Mouse (Mus musculus) stomach, embryonic 15.5 days (tissue): ENCODE results near the gene Zfp106. TPM values are rescaled to one million over a fixed set of nuclear protein-coding genes. Genes with fewer than 3 reads are reported as not detected.
A peak's percentile ranks its signal among the peaks of the same experiment; 100 is the strongest.

Source experiments
- ATAC-seq: fragments of 200-750 bp; cut with Nextera tagmentation; 2 replicates; pipeline ENCODE4 v1.8.0; 2017; ENCODE audit warnings: low read depth, moderate number of reproducible peaks, moderate TSS enrichment; ENCODE audit not compliant: insufficient read depth, low FRiP score
- H3K27ac ChIP-seq: fragments of 300-500 bp; sonication (generic); 2 replicates; pipeline ENCODE4 v1.5.1; 2015; ENCODE audit warnings: mild to moderate bottlenecking, inconsistent platforms
- H3K27me3 ChIP-seq: fragments of 300-500 bp; sonication (generic); replicated peaks from 2 replicates; pipeline ENCODE4 v1.6.1; 2015; ENCODE audit warnings: inconsistent platforms
- H3K36me3 ChIP-seq: fragments of 300-500 bp; sonication (generic); 2 replicates; pipeline ENCODE4 v1.6.1; 2015; ENCODE audit warnings: inconsistent platforms
- H3K4me1 ChIP-seq: fragments of 300-500 bp; sonication (generic); 2 replicates; pipeline ENCODE4 v1.6.1; 2015; ENCODE audit warnings: inconsistent platforms
- H3K4me2 ChIP-seq: fragments of 300-500 bp; sonication (generic); 2 replicates; pipeline ENCODE4 v1.6.1; 2015; ENCODE audit warnings: mild to moderate bottlenecking, inconsistent platforms
- H3K4me3 ChIP-seq: fragments of 300-500 bp; sonication (generic); replicated peaks from 2 replicates; pipeline ENCODE4 v1.5.1; 2015; ENCODE audit warnings: inconsistent platforms
- H3K9ac ChIP-seq: fragments of 300-500 bp; sonication (generic); 2 replicates; pipeline ENCODE4 v1.6.1; 2015; ENCODE audit warnings: inconsistent platforms
- H3K9me3 ChIP-seq: fragments of 300-500 bp; sonication (generic); 2 replicates; pipeline ENCODE4 v1.6.1; 2016; ENCODE audit warnings: inconsistent platforms
- WGBS: fragments of 180-500 bp; shearing (Covaris S2); methylation state at CpG from one replicate; pipeline ENCODE4 v1.1.7; 2015; 5-methylcytosine and 5-hydroxymethylcytosine counted together
- polyA plus RNA-seq: library from polyadenylated mRNA; unstranded; fragments of >200 nt; fragmentation: Nextera tagmentation; extraction: Ambion mirVana; gene quantifications from 2 replicates; pipeline ENCODE4 v1.2.1, GENCODE M21; 2015

The Zfp106 gene
- polyA plus RNA-seq: 48.0 and 48.1 TPM in 2 replicates

DNA sequence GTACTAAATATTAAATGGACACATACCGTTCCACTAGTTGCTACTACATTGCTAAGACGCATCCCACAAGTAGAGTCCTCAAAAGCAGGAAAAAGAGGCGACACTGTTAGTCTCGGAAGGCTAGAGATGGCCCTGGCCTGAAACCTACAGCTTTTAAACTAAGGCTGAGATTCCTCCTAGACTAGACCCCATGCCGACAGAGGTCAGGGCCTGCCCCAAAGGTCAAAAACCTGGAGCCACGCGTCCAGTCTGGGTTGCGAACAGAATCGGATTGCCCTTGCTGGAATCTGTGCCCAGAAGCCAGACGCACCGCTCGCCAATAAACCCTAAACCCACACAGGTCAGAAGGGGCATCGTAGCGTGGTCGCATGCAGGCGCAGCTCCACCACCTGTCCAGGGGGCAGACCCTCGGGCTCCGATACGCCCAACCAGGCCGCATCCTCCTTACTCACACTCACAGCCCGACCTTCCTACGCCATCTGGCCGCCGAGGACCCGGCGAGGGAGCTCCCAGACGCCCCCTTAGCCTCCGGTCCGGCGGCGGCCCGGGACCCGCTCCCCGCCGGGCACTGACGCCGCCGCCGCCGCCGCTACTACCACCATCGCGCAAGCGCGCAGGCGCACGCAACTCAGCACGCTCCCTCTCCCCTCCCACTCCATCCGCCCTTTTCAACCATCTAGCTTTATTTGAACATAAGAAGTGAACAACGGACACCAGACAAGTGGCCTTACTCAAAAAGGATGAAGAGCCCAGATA lies at the start of gene Zfp106:
Zfp106 (minus strand) TSS at position 609 of the 756 bp plus-strand sequence.
- H3K4me1 ChIP-seq: peaks cover 6% of the 10 kb centered on the region; the same call in 1 of the 2 replicates
- H3K27me3 ChIP-seq: no peaks in the 10 kb centered on the region
- H3K27ac ChIP-seq: peak within 1 kb of the TSS; percentile 63; the same call in 1 of the 2 replicates
- peak within 1 kb of the TSS; percentile 99 for H3K4me3 ChIP-seq
- peak; percentile 74 for ATAC-seq
- WGBS: 0% methylated on average over 50 of the region's 50 CpGs
- peak within 1 kb of the TSS; percentile 94 for H3K9ac ChIP-seq
- no peaks in the 10 kb centered on the region for H3K36me3 ChIP-seq
- H3K4me2 ChIP-seq: peak within 1 kb of the TSS; percentile 53
- H3K9me3 ChIP-seq: no peaks in the 10 kb centered on the region

DNA sequence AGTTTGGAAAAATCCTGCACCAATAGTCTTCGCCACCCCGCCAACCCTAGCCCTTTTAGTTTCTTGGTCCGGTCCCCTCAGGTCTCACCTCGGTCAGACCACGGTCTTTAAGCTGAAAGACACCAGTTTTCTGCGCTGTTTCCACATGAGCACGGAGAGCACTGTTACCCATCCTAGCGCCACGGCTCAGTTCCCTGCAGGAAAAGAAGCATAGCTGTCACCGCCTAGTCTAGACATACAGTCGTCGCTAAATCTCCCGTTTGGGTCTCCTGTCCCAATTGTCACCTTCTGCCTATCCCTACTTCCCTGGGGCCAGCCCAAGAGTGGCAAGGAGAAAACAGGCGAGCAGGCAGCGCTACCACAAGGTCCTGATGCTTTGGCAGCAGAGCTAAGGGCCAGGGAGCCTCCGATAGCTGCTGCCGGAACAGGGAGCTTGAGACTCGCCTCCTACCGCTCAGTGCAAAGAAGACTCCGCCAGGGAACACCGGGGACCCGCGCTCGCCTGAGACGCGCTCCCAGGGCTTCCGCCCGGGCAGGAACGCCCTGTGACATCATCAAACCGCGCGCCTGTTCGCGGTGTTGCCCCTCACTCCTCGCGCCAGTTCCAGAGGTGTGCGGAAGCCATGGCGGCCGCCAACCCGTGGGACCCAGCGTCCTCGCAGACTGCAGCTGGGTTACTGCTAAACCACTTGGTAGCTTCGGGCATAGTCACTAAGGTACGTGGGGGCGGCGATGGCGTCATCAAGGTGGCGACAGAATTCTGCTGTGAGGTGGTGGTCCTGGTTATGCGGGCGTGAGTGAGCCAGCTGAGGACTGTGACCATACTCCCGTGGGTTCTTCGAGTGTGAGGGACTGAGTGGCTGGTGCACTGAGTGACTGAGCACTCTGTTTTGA lies 45.4 kb upstream of the Zfp106 start, which contains the start of the genes Haus2 and Lrrc57:
Haus2 (plus strand) TSS at position 554 of the 894 bp plus-strand sequence.
Lrrc57 (minus strand) TSS at position 691 of the 894 bp plus-strand sequence.
- Histone ChIP-seq H3K9me3 (no peaks in the 10 kb centered on the region), H3K4me2 (peak within 1 kb of the TSS; percentile 91), H3K27me3 (no peaks in the 10 kb centered on the region), H3K9ac (peak within 1 kb of the TSS; percentile 74), H3K36me3 (no peaks in the 10 kb centered on the region), H3K4me1 (peaks cover 9% of the 10 kb centered on the region), H3K27ac (peak within 1 kb of the TSS; percentile 94), H3K4me3 (peak within 1 kb of the TSS; percentile 90)
- WGBS: under 1% methylated on average over 52 of the region's 52 CpGs
- ATAC-seq: peak; percentile 98

DNA sequence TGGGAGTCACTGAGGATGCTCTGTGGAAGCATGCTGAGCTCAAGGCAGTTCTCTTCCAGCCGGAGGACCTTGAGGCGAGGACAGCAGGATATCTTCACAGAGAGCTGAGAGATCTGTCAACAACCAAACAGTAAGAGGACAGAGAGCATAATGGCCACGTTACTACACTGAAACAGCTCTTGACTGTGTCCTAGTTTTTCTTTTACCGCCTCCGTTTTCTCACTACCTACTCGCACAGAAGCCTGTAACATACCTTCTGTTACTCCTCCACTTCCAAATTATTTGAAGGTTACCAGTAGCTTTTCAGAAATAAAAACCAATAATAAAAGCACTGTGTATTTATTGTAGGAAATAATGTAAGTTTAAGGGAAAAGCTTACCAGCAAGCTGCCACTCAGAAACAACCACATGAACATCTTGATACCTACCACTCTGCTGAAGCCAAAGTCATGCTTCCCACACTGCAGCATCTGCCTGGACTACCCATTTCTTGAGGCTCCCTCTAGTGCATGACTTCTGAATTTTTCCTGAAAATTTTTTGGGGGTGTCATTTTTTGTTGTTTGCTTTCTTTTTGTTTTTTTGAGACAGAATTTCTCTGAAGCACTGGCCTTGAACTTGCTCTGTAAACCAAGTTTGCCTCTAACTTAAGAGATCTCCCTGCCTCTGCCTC lies 42.5 kb upstream of the Zfp106 start:
- Histone ChIP-seq H3K27me3 (no peaks in the 10 kb centered on the region), H3K27ac (no peak overlapping the region), H3K4me3 (no peak overlapping the region), H3K9me3 (no peaks in the 10 kb centered on the region), H3K36me3 (no peaks in the 10 kb centered on the region), H3K9ac (no peak overlapping the region), H3K4me2 (no peak overlapping the region), H3K4me1 (peaks cover 9% of the 10 kb centered on the region)
- no peak for ATAC-seq
- WGBS: 89% methylated on average over 6 of the region's 6 CpGs

DNA sequence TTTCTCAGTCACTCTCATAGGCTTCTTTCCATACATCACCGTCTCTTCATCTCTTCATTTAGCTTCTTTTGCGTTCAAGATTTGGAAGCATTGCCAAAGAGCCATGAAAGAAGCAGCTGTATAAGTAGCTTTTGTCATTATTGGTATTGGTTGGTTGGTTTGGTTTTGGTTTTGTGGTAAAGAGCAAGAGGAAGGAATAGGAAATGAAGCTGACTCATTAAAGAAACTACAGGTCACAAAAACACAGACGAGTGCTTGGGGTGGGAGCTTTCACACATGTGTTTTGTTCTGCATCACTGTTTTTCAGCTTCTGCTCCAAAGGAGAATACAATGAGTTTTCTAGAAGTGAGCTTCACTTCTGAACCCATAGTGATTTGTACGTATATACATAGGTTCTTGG lies 35.9 kb upstream of the Zfp106 start:
- Histone ChIP-seq H3K9ac (no peak overlapping the region), H3K27me3 (no peaks in the 10 kb centered on the region), H3K9me3 (no peaks in the 10 kb centered on the region), H3K36me3 (peaks cover 28% of the 10 kb centered on the region), H3K4me2 (no peak overlapping the region), H3K27ac (no peak overlapping the region), H3K4me1 (no peaks in the 10 kb centered on the region), H3K4me3 (no peak overlapping the region)
- WGBS: 89% methylated on average over 4 of the region's 4 CpGs
- ATAC-seq: no peak

- Histone ChIP-seq H3K9ac (no peak overlapping the region), H3K9me3 (no peaks in the 10 kb centered on the region), H3K27ac (no peak overlapping the region), H3K27me3 (no peaks in the 10 kb centered on the region), H3K36me3 (peaks cover 28% of the 10 kb centered on the region), H3K4me2 (no peak overlapping the region), H3K4me3 (no peak overlapping the region), H3K4me1 (no peaks in the 10 kb centered on the region)
- ATAC-seq: no peak
- 79% methylated on average over 2 of the region's 2 CpGs for WGBS
Measured at GRCm38 (mm10) chr2:120597734-120598133, 34.1 kb upstream of the Zfp106 start.

DNA sequence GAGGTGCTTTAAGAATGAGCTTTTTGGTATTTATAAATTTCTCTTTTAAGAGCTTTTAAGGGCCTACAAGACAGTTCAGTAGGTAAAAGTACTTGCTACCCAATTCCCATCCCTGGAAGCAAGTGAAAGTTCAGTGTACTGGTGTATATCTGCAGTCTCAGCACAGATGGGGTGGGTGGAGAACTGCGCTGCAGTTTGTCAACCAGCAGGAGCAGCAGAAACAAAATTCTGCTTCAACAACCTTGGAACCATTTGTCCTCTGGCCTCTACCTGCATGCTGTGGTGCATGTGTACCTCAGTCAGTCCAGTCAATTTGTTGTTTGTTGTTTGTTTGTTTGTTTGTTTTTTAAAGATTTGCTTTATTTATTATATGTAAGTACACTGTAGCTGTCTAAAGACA lies 28.6 kb upstream of the Zfp106 start:
- no peak overlapping the region for H3K27ac ChIP-seq
- H3K27me3 ChIP-seq: no peaks in the 10 kb centered on the region
- WGBS: 95% methylated on average over 1 of the region's 1 CpGs
- no peak for ATAC-seq
- H3K4me1 ChIP-seq: no peaks in the 10 kb centered on the region
- H3K36me3 ChIP-seq: peaks cover 26% of the 10 kb centered on the region
- H3K9me3 ChIP-seq: no peaks in the 10 kb centered on the region
- no peak overlapping the region for H3K4me2 ChIP-seq
- no peak overlapping the region for H3K9ac ChIP-seq
- no peak overlapping the region for H3K4me3 ChIP-seq

- Histone ChIP-seq H3K4me1 (no peaks in the 10 kb centered on the region), H3K36me3 (peaks cover 8% of the 10 kb centered on the region; the same call in 1 of the 2 replicates), H3K9me3 (no peaks in the 10 kb centered on the region), H3K9ac (no peak overlapping the region), H3K27me3 (no peaks in the 10 kb centered on the region), H3K27ac (no peak overlapping the region), H3K4me3 (no peak overlapping the region), H3K4me2 (no peak overlapping the region)
- WGBS: 86% methylated on average over 5 of the region's 5 CpGs
- ATAC-seq: no peak
Measured at GRCm38 (mm10) chr2:120589759-120590158, 26.1 kb upstream of the Zfp106 start.

DNA sequence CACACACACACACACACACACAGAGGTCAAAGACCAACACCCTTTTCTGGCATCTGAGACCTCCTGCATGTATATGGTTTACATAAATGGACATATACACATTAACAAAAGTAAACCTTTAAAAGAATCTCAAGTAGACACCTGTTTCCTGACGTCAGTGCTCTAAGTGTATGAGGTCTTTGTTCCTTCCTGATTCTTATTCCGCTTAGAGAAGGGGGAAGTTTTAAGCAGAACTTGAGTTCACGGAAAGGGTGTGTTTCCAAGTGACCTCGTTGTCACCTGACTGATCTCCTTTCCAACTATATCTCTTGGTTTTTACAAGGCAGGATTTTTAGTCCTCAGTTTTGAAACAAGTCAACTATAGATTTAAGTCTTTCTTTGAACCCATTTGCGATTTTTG lies 14.6 kb upstream of the Zfp106 start:
- Histone ChIP-seq H3K27me3 (no peaks in the 10 kb centered on the region), H3K4me3 (no peak overlapping the region), H3K9me3 (no peaks in the 10 kb centered on the region), H3K9ac (no peak overlapping the region), H3K36me3 (no peaks in the 10 kb centered on the region), H3K27ac (no peak overlapping the region), H3K4me2 (no peak overlapping the region), H3K4me1 (no peaks in the 10 kb centered on the region)
- ATAC-seq: no peak
- WGBS: 52% methylated on average over 5 of the region's 5 CpGs

DNA sequence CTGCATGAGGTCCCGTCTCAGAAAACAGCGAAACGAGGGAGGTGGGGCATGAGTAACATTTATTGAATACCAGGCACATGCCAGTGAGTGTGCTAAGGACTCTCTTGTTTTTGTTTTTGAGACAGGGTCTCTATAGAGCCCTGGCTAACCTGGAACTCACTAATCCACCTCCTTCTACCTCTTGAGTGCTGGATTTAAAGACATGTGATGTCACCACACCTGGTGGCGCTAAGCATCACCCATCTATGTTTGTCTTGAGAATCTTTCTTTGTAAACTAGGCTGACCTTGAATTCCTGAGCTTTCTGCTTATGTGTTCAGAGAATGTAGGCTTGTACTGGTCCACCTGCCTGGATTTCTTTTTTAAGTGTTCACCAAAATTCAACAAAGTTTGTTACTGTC lies 14.2 kb upstream of the Zfp106 start:
- H3K9ac ChIP-seq: no peak overlapping the region
- no peaks in the 10 kb centered on the region for H3K27me3 ChIP-seq
- ATAC-seq: no peak
- no peak overlapping the region for H3K4me3 ChIP-seq
- H3K4me2 ChIP-seq: no peak overlapping the region
- H3K4me1 ChIP-seq: no peaks in the 10 kb centered on the region
- H3K9me3 ChIP-seq: no peaks in the 10 kb centered on the region
- H3K27ac ChIP-seq: no peak overlapping the region
- 63% methylated on average over 4 of the region's 4 CpGs for WGBS
- no peaks in the 10 kb centered on the region for H3K36me3 ChIP-seq

- H3K4me1 ChIP-seq: no peaks in the 10 kb centered on the region
- ATAC-seq: no peak
Measured at GRCm38 (mm10) chr2:120575978-120576377, 12.3 kb upstream of the Zfp106 start.

DNA sequence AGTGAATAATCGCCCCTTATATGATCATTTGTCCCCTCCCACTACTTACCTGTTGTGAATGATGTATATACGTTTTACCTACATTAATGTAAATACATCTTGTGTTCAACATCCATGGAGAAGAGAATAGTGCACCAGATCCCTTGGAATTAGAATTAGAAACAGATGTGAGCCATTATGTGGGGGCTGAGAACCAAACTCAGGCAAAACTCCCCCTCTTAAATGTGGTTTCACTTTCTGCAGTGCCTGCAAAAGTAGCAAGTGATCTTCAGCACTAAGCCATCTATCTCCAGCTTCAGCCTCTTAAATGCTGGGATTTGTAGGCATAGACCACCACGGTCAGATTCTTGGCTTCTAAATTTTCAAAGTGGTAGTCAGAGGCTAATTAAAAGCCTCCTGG lies 11.5 kb upstream of the Zfp106 start:
- Histone ChIP-seq H3K27ac (no peak overlapping the region), H3K4me3 (no peak overlapping the region), H3K4me1 (no peaks in the 10 kb centered on the region), H3K9ac (no peak overlapping the region), H3K36me3 (no peaks in the 10 kb centered on the region; the same call in 1 of the 2 replicates), H3K4me2 (no peak overlapping the region), H3K9me3 (no peaks in the 10 kb centered on the region), H3K27me3 (no peaks in the 10 kb centered on the region)
- no peak for ATAC-seq
- WGBS: 85% methylated on average over 3 of the region's 3 CpGs

More at GRCm38 (mm10) chr2:120575978-120576377, 12.3 kb upstream of the Zfp106 start:
- no peak overlapping the region for H3K4me3 ChIP-seq
- H3K27ac ChIP-seq: no peak overlapping the region
- H3K36me3 ChIP-seq: no peaks in the 10 kb centered on the region; the same call in 1 of the 2 replicates
- no peaks in the 10 kb centered on the region for H3K27me3 ChIP-seq
- H3K9ac ChIP-seq: no peak overlapping the region
- no peaks in the 10 kb centered on the region for H3K9me3 ChIP-seq
- WGBS: 72% methylated on average over 2 of the region's 2 CpGs
- H3K4me2 ChIP-seq: no peak overlapping the region
